Mouse (Mus musculus): ENCODE measurements around the gene Enc1.

DNA sequence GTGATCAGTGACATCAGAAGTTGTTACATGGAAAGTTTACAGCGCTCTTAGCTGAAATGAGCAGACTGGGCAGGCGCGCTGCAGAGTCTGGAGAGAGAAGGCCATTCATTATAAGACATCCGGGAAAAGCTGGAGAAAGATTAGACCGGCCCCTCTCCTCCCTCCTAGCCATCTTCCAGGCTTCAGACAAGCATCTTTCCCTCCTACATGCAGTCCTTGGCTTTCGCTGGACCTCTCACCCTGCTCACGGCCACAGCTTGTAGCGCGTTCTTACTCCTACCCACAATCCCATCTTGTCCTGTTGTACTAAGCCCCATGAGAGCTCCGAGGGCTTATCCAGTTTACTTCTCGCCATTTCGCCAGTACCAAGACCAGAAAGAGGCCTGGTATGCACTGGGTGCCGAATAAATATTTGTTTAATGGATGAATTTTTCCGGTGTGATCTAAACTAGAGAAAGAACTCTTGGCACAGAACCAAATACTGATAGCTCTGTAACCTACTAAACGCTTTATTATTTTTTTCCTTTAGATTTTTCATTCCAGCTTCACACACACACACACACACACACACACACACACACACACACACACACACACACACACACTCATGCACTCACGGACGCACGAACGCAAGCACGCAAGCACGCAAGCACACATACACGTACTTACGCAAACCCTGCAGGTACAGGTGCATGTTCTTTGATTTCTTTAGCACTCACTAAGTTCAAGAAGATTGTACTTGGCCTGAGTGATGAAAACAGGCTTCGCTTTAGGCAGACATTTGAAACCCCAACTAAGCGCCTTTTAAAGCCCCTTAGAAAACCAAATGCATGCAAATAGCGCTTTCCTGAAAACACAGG lies 41.4 kb downstream of the Enc1 start:
- TF ChIP-seq ZNF384 (IDR thresholded peaks at IDR 0.05; ENCODE audit: low read depth, low read length) (no peak), CHD2 (IDR thresholded peaks at IDR 0.05; ENCODE audit: low read depth, low read length) (no peak), MAFK (IDR thresholded peaks at IDR 0.05; ENCODE audit: insufficient read depth, low read depth, low read length) (no peak), HCFC1 (IDR thresholded peaks at IDR 0.05; ENCODE audit: borderline replicate concordance, insufficient read depth, low read length) (no peak), ZC3H11A (IDR thresholded peaks at IDR 0.05; ENCODE audit: borderline replicate concordance, low read depth, low read length) (no peak)

Data from ES-E14 (cell line).